Mouse (Mus musculus) layer of hippocampus, adult 9-10 months (tissue): ENCODE measurements around the gene Olfr1283.
"Not testable (repeated sequence)": the region's sequence is repeated elsewhere in the genome, so short reads cannot be mapped to it uniquely, and the experiment has no call there.

ENCODE experiments used
- DNase-seq: peaks from one replicate; pipeline ENCODE4 v3.0.0; 2022; ENCODE audit warnings: low spot score

Gene Olfr1283

DNA sequence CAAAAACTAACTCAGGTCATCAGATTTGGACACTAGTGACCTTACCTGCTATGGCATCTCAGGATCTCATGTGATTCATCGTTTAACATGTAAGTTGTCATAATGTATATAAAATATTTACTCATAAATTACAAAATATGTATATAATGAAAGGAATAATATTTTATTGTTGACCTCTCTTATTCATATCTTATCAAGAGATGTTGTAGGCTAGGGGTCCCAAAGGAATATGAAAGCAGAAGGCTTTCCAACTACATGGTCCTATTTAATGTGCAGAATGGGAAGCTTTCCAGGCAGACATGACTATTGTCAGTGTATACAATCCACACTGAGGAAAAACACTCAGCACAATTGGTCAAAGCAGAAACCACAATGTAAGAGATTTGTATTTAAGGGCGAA lies at the start of gene Olfr1283:
Gene Olfr1283 (plus strand): TSS at position 301 of the 400 bp plus-strand sequence.
- no peak for DNase-seq

- no peak for DNase-seq
Observed at GRCm38 (mm10) chr2:111326220-111326619, 40.4 kb upstream of the Olfr1283 start, which contains the start of gene Olfr1281. Gene Olfr1281, plus strand, starts transcription at chr2:111326520.

DNA sequence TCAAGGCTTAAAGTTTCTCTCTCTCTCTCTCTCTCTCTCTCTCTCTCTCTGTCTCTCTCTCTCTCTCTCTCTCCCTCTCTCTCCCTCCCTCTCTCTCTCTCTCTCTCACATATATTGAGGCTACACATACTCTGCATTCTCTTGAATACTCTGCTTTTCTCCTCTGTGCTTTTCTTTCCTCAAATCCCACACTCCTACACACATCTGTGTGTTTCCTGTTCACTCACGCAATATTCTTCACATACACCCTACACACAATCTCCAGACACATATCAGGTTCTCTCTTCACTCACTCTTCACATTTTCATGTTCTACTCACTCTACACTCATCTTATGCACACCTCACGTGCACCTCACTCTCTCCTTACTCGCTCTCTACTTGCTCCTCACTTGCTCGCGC lies 32.9 kb upstream of the Olfr1283 start:
- not testable (repeated sequence) for DNase-seq

DNA sequence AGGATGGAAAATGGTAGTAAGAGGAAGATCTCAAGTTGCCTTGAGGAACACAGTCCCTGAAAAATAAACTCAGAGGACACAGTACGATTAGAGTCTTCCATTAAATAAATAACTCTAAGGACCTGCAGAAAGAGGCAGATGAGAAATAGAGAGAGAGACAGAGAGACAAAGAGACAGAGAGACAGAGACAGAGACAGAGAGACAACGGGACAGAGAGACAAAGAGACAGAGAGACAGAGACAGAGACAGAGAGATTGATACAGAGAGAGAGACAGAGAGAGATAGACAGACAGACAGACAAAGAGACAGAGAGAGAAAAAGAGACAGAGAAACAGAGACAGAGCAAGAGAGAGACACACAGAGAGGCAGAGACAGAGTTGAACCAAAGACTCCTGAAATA lies 30.6 kb upstream of the Olfr1283 start, which contains the start of gene Olfr1282:
Gene Olfr1282 (minus strand): TSS at position 101 of the 400 bp plus-strand sequence.
- no peak for DNase-seq

GRCm38 (mm10) chr2:111375222-111375621 lies 8.6 kb downstream of the Olfr1283 start, which contains the start of gene Olfr1284:
Gene Olfr1284, plus strand, starts transcription at chr2:111375522.
- DNase-seq, result no peak
